Mouse (Mus musculus) right cerebral cortex, postnatal 4 days (tissue): ENCODE measurements around the gene Tmco4.

Experiments
- DNase-seq: peaks from one replicate; pipeline ENCODE4 v3.0.0-alpha.2; 2022

Gene Tmco4

DNA sequence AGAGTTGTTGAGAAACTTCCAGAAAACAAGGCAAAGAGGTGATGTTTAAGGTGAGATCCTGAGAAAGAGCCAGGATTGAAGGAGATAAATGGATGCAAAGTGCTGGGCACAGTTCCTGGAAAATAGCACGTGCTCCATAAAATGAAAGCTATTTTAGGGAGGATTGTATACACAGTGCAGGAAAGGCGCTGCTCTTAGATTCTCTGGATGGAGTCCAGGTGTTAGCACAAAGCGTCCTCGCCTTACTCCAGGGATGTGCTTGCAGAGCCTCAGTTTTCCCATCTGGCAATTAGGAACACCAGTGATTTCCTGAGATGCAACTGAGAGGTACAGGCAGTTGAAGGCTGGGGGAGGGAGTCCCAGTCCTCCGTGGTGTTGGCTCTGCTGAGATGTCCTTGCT lies 123.5 kb downstream of the Tmco4 start:
- DNase-seq, result no peak

DNA sequence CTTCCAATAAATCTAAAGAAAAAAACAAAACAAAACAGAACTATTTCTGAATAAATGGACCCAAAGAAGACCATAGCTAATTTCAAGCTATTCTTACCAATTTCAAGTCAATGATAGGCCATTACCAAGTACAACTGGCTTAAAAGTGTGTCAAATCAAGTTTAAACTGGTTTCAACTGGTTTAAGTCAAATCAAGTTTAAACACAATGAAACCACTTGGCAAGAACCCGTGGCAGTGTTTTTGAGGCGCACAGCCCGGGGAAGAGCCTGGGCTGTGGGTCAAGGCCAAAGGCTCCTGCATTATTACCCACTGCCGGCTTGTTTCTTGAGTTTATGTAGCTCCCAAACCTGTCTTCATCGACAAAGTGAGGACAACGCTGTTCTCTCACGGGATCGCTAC lies 127.6 kb downstream of the Tmco4 start:
- DNase-seq, result no peak

DNA sequence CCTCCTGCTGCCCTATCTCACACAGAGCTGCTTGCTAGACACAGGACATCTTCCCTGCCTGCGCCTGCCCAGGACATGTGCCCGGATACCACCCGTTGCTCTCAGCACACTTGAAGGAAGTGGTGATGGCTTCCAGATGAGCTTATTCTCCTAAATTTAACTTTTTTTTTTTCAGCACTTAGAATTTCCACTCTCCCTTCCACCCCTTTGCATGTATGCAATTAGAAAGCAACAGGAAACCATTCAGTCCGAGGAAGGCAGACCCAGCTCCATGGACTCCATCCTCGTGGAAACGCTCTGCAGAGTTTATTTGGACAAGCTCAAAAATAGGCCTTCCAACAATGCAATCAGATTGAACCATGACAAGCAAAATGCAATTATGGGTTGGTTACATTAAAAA lies 128.9 kb downstream of the Tmco4 start:
- DNase-seq, result no peak

DNA sequence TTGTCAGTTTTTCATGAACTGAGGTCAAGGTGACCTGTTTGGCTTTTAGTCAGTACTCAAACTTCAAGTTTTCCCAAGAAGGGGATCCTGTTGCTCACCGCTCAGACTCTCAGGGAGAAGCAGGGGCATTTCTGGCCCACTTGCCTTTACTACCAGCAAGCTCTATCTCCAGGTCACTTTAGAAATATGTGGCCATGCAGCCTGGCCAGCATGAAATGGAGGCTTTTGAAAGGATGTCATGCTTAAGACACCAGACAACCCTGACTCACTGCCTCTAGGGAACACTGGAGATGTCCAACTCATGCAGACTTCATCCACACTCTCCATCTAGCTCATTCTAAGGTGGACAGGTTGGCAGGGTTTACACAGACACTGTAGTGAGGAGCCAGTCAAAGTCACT lies 132.8 kb downstream of the Tmco4 start:
- DNase-seq, result no peak
